Mouse (Mus musculus): ENCODE data around the gene Lrrfip2.
A peak's percentile ranks its signal among the peaks of the same experiment; 100 is the strongest.

Lrrfip2 gene

GRCm38 (mm10) chr9:111117126-111117642 lies at the start of gene Lrrfip2:
Lrrfip2 (plus strand) TSS chr9:111117592.
- DNase-seq = no peak

DNA sequence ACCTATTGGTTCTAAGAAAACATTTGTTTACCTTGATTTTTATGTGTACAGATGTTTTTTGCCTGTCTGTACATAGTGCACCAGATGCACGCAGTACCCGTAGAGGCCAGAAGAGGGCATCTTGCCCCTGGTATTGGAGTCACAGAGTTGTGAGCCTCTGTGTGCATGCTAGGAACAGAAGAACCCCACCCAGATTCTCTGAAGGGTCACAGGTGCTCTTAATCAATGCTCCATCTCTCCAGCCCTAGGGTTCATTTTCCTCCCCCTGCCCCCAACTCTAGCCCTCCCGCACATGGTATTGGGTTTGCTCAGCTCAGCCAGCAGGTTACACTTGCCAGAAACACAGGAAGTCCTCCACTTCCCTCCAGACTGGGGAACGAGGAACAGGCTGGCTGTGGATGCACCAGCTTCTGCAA lies 46.8 kb upstream of the Lrrfip2 start:
- peak; percentile 66 for DNase-seq

DNA sequence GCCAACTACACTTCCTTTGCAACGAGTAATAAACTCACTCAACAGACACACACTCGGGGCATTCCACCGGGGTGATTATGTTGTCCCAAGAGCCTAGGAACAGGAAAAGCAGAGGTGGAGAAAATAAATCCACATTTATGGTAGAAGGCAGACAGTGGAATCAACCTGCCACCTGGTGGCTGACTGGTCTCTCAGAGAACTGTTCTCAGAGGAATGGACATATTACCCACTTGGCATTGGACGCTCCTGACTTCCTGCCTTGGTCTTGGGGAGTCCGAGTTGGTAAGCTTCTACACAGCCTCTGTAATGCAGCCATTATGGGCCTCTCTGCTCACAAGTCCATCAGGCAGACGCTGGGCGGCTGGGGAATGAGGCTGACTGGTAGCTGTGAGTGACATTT lies 45.2 kb upstream of the Lrrfip2 start:
- peak; percentile 54 for DNase-seq

DNA sequence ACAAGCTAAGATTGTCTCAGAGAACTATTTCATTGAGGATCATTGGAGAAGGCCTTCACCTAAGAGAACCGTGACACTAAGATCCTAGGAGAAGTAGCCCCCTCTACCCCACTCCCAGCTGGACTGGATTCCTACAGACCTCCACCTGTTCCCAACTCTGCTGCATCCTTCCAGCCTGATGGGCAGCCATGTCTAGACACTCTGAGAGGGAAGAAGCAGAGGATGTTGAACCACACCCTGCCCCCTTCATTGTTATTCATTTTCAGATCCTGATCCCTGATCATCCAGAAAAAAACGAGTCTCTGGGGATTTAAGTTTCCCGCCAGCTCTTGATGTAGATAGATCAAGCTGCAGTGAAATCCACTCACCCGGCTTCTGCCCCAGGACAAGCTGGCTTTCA lies 44.4 kb upstream of the Lrrfip2 start:
- DNase-seq = no peak

- DNase-seq = peak; percentile 38
Measured at GRCm38 (mm10) chr9:111077745-111078144, 39.6 kb upstream of the Lrrfip2 start.

DNA sequence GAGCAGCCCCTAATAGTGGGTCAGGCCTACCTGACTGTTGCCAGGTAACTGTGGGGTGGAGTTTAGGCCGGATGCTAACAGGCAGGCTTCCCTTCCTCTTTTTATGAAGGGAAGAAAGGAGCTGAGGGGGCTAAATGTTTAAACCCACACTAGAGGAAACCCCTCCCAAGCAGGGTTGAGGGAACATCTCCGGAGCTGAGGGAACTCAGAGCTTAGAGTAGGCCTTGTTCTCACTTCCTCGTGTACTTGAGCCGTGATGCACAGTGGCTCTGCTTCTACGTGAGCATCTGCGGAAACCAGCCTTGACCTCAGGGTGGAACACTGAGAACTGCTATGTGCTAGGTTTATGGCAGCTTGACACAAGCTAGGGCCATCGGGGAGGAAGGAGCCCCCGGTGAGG lies 36.6 kb upstream of the Lrrfip2 start:
- DNase-seq = no peak

GRCm38 (mm10) chr9:111081765-111082164 lies 35.6 kb upstream of the Lrrfip2 start:
- DNase-seq = no peak

DNA sequence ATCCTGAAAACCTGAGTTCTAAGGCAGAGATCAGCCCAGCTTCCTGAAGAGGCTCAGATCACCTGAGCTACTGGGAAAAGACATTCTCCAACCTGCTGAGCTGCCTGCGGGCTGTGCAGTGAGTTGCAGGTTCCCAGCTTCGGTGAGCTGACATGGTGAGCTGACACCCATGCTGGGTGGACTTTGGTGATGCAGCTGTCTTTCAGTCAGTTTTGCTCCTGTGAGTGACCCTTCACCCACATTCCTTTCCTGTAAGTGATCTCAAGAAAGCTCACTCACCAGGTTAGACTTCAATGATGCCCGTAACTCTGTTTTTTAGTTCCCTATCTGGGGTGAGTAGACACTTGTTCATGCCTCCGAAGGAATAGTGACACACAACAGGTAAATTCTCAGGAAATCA lies 32.1 kb upstream of the Lrrfip2 start:
- no peak for DNase-seq

GRCm38 (mm10) chr9:111086137-111086536 lies 31.3 kb upstream of the Lrrfip2 start:
- no peak for DNase-seq

- DNase-seq = no peak
Measured at GRCm38 (mm10) chr9:111086995-111087606, 30.3 kb upstream of the Lrrfip2 start.

DNA sequence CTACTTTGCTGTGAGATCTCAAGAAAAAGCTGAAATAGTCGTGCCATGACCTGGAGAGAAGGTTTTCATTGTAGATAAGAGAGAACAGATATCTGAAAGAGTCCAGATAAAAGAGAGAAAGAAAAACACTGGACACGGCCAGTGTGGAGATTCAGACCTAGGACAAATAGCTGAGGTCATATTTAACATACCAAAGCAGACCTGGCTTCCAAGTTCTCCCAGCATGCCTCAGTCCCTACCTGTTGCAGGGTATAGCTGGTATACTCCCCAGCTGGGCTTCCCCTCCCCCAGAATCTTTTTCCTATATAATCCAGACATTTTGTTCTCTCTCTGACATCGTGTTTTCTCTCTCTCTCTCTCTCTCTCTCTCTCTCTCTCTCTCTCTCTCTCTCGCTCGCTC lies 29.4 kb upstream of the Lrrfip2 start:
- DNase-seq = no peak

- DNase-seq = no peak
Measured at GRCm38 (mm10) chr9:111088886-111089285, 28.5 kb upstream of the Lrrfip2 start.

- DNase-seq = no peak
Measured at GRCm38 (mm10) chr9:111092657-111093056, 24.7 kb upstream of the Lrrfip2 start.

DNA sequence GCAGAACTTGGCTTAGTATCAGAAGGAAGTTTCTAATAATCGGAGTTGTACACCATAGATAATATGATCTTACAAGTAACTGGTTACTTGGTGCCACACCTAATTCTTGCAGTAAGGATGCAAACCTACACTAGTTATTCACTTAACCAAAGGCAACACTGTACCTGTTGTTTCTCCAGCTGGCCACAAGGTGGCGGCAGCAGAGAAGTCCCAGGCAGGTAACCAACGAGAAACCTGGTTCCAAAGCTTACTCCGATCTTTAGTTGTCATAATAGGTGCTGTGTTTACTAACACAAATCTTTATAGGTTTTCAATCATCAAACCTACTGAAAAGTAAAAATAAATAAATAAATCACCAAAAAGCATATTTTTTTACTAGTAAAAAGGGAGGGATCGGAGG lies 24.3 kb upstream of the Lrrfip2 start:
- DNase-seq = peak; percentile 66

DNA sequence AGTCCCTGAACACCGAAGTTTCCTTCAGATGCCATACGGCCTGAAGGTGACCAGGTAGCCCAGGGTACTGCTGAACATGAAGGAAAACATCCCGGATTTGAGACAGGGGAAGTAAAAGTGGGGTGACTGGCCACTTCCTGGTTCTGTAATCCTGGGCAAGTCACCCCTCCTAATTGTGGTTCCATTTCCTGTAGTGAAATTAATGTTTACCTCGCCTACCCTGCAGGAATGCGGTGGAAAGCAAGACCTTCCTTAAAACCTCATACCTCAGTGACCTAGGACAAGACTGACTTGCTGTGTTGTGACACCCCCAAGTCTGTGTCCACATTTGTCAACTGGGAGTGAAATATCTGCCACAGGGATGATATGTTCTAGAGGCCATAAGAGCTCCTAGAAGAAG lies 22.8 kb upstream of the Lrrfip2 start:
- DNase-seq = no peak

DNA sequence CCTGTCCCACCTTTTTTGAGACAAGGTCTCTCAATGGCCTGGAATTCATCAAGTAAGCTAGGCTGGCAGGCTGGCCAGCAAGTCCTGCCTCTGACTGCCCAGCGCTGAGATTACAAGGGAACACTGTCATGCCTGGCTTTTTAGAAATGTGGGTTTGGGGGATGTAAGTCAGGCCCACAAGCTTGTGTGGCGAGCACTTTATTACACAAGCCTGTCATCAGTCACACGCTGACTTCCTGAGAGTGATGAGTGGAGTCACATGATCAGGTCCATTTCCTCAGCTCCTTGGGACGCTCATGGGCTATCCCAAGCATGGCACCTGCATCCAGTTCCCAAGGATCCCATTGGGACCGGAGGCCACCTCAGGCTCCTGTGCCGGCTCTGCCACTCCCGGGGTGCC lies 21.7 kb upstream of the Lrrfip2 start:
- DNase-seq = no peak

GRCm38 (mm10) chr9:111096419-111097326 lies 20.7 kb upstream of the Lrrfip2 start:
- DNase-seq = no peak

DNA sequence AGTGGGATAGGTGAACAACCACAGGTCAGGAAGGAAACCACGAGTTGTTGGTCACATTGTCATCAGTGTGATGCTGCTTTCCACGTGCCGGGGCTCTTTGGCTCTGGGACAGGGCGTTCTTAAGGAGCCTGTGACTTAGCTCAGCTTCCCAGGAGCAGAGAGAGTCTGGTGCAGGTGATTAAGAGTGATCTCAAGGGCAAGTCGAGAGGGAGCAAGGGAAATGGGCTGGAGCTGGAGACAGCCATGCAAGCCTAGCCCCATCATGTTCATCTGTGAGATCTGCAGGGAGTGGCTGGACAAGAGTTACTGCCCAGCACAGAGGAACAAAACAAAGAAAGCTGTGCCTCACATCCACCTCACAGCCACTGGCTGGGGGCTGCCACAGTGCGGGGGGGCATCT lies 19.8 kb upstream of the Lrrfip2 start:
- no peak for DNase-seq

- no peak for DNase-seq
Measured at GRCm38 (mm10) chr9:111100406-111100805, 17.0 kb upstream of the Lrrfip2 start.

GRCm38 (mm10) chr9:111103293-111103692 lies 14.1 kb upstream of the Lrrfip2 start:
- no peak for DNase-seq

DNA sequence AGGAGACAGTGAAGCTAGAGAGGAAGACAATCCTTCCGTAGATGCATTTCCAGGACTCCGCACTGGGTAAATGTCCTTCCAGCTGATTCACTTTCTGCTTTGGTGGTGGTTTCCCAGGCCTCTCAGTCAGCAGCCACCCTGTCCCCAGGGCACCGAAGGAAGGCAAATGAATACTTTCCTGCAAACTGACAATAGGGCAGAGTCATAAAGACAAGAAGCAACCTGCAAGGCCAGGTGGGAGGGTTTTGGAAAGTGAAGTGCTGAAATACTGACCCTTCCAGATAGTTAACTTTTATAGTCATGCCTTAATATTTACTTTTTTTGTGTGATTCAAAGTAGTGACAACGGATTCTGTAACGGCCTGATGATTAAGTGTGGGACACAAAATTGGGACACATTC lies 13.5 kb upstream of the Lrrfip2 start:
- DNase-seq = no peak

GRCm38 (mm10) chr9:111107863-111108262 lies 9.5 kb upstream of the Lrrfip2 start:
- DNase-seq = no peak

DNA sequence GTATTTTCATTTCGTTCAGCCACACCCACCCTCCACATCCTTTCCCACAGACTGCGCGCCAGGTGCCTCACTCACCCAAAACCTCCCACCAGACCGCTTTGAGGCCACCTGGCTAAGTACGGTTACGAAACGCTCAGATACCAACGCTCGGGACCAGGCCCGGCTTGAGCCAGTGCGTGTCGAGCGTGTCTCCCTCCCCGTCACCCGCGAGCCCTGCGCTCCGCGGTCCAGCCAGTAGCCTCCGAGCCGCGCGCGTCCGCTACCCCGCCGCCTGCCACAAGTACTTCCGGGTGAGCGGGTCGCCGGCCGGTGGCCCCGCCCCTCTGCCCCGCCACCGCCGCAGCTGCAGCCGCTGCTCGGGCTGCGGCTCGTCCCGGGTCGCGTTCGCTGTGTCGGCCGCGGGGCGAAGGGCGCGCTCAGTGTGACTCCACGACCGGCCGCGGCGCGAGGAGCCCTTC lies 431 bp downstream of the Lrrfip2 start:
- peak; percentile 90 for DNase-seq

DNA sequence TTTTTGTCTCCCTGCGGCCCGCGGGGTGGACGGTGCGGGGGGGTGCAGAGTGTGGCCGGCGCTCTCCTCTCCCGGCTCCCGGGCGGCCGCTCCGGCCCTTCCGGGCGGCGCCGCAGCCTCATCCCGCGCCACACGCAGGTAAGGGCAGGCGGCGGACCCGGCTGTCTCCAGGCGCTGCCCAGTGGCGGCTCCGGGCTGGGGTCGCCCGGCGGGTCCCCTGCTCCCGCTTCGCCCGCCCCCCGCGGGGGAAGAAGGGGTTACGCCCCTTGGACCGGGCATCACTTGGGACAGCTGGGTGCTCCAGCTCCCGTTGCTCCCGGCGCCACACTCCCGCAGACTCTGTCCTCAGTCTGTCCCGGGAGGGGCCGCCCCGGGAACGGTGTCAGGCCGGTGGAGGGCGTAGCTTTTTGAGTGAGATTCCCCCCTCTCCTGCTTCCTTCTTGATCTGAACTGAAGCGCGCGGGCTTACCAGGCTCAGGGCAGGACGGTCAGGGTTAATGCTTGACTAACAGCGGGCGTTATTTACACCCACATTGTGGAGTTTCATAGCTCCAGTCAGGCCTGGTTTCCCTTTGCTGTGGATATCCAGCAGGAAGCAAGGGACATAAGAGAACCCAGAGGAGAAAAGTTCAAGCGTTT lies 979 bp downstream of the Lrrfip2 start:
- peak; percentile 66 for DNase-seq
